Mouse (Mus musculus): ENCODE measurements at regions not wholly inside any gene's neighbourhood (a gene's known extent, or its start where the extent isn't known, plus 50 kb on each side); places are given as distances from the start of the nearest gene placed in this dataset.

DNA sequence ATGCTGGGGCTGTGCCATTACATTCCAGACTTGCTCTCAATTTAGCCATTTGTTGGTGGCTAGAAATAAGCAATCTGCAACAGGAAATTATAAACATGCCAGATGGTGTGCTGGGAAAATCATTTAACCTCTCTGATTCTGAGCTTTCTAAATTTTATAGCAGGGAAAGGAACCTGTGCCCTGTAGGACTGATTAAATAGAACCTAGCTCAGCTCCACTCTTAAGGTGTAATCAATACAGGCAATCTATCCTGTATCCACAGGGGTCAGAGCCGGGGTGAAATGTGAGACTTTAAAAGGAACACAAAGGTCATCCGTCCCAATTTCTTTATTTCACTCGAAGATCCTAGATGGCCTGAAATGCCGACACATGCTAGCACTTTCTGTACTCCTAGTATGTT lies 596.4 kb upstream of the Fbxo33 start:
- Histone ChIP-seq H3K4me3 (no peak overlapping the region), H3K36me3 (ENCODE audit: control insufficient read depth, insufficient read depth) (no peaks in the 10 kb centered on the region), H3K4me2 (ENCODE audit: low read depth) (no peak overlapping the region), H3K27me3 (ENCODE audit: control insufficient read depth, insufficient read depth, insufficient read length) (no peaks in the 10 kb centered on the region), H3K79me2 (ENCODE audit: control insufficient read depth, insufficient read depth) (no peaks in the 10 kb centered on the region), H3ac (ENCODE audit: control insufficient read depth, insufficient read length) (no peak overlapping the region)
- TF ChIP-seq E2F4 (IDR thresholded peaks at IDR 0.05; ENCODE audit: insufficient read depth) (no peak), TCF3 (IDR thresholded peaks at IDR 0.05; ENCODE audit: insufficient read length, low read depth) (no peak), TCF12 (IDR thresholded peaks at IDR 0.05; ENCODE audit: insufficient read depth, poor library complexity, severe bottlenecking) (no peak), POLR2AphosphoS2 (IDR thresholded peaks at IDR 0.05; ENCODE audit: insufficient read length, low read depth) (no peak), POLR2A (IDR thresholded peaks at IDR 0.05; ENCODE audit: insufficient read length, low read depth) (no peak), MYOD1 (IDR thresholded peaks at IDR 0.05; ENCODE audit: control insufficient read depth in 1 of 3, insufficient read length in 2 of 3, low read depth in 2 of 3) (no peak), REST (IDR thresholded peaks at IDR 0.05; ENCODE audit: insufficient read depth, insufficient read length) (no peak), MYOG (IDR thresholded peaks at IDR 0.05; ENCODE audit: control insufficient read depth in 1 of 3, insufficient read depth in 1 of 3, insufficient read length in 2 of 3, low read depth in 2 of 3) (no peak), USF1 (IDR thresholded peaks at IDR 0.05; ENCODE audit: low read depth) (no peak), CEBPB (IDR thresholded peaks at IDR 0.05; ENCODE audit: insufficient read depth, poor library complexity, severe bottlenecking) (no peak), SRF (IDR thresholded peaks at IDR 0.05; ENCODE audit: control insufficient read depth, insufficient read length, low read depth) (no peak), MAX (IDR thresholded peaks at IDR 0.05; ENCODE audit: low read depth) (no peak)

DNA sequence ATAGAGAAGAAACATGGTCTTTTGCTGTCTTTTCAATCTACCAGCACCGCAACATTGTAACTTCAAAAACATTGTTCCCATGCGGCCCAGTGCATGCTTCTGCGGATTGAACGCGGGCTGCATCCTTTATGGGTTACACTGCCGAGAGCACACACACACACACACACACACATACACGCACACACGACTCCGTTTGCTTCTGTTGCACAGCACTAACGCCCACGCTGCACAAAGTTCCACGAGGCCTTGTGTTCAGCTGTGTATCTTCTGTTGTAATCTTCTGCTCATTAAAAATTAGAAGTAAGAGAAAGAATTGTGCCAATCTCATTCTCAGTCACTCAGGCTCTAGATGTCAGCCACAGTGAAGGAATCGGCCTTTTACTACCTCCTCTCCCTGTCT lies 594.8 kb upstream of the Fbxo33 start:
- H3K79me2 ChIP-seq (ENCODE audit: control insufficient read depth, insufficient read depth), result no peaks in the 10 kb centered on the region
- no peak overlapping the region for H3K4me2 ChIP-seq (ENCODE audit: low read depth)
- no peaks in the 10 kb centered on the region for H3K27me3 ChIP-seq (ENCODE audit: control insufficient read depth, insufficient read depth, insufficient read length)
- no peaks in the 10 kb centered on the region for H3K36me3 ChIP-seq (ENCODE audit: control insufficient read depth, insufficient read depth)
- H3ac ChIP-seq (ENCODE audit: control insufficient read depth, insufficient read length), result no peak overlapping the region
- TF ChIP-seq REST (IDR thresholded peaks at IDR 0.05; ENCODE audit: insufficient read depth, insufficient read length), result no peak
- TF ChIP-seq MAX (IDR thresholded peaks at IDR 0.05; ENCODE audit: low read depth), result no peak
- TF ChIP-seq POLR2AphosphoS2 (IDR thresholded peaks at IDR 0.05; ENCODE audit: insufficient read length, low read depth), result no peak
- TF ChIP-seq SRF (IDR thresholded peaks at IDR 0.05; ENCODE audit: control insufficient read depth, insufficient read length, low read depth), result no peak
- TF ChIP-seq MYOG (IDR thresholded peaks at IDR 0.05; ENCODE audit: control insufficient read depth in 1 of 3, insufficient read depth in 1 of 3, insufficient read length in 2 of 3, low read depth in 2 of 3), result no peak
- no peak for TF ChIP-seq TCF3 (IDR thresholded peaks at IDR 0.05; ENCODE audit: insufficient read length, low read depth)
- no peak for TF ChIP-seq POLR2A (IDR thresholded peaks at IDR 0.05; ENCODE audit: insufficient read length, low read depth)
- no peak for TF ChIP-seq MYOD1 (IDR thresholded peaks at IDR 0.05; ENCODE audit: control insufficient read depth in 1 of 3, insufficient read length in 2 of 3, low read depth in 2 of 3)
- TF ChIP-seq TCF12 (IDR thresholded peaks at IDR 0.05; ENCODE audit: insufficient read depth, poor library complexity, severe bottlenecking), result no peak
- TF ChIP-seq CEBPB (IDR thresholded peaks at IDR 0.05; ENCODE audit: insufficient read depth, poor library complexity, severe bottlenecking), result no peak
- TF ChIP-seq USF1 (IDR thresholded peaks at IDR 0.05; ENCODE audit: low read depth), result no peak
- TF ChIP-seq E2F4 (IDR thresholded peaks at IDR 0.05; ENCODE audit: insufficient read depth), result no peak
- H3K4me3 ChIP-seq, result no peak overlapping the region

DNA sequence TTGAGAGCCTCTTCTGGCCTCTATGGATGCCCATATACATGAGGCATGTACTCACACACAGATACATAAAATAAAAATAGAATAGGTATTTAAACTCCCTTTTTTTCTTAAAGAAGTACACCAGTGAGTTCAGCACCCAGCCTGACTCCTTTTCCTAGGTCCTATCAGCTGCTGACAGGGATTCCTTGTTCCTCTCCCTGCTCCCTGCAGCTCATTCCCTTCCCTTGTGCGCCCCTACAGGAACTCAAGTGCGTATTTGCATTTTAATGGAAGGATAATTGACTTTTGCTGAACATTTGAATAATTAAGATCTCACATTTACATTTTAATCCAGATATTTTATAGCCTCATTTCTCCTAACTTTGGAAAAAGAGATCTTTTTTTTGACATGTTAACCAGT lies 589.7 kb upstream of the Fbxo33 start:
- no peak overlapping the region for H3ac ChIP-seq (ENCODE audit: control insufficient read depth, insufficient read length)
- TF ChIP-seq MAX (IDR thresholded peaks at IDR 0.05; ENCODE audit: low read depth) (no peak), MYOG (IDR thresholded peaks at IDR 0.05; ENCODE audit: control insufficient read depth in 1 of 3, insufficient read depth in 1 of 3, insufficient read length in 2 of 3, low read depth in 2 of 3) (no peak), MYOD1 (IDR thresholded peaks at IDR 0.05; ENCODE audit: control insufficient read depth in 1 of 3, insufficient read length in 2 of 3, low read depth in 2 of 3) (no peak), TCF12 (IDR thresholded peaks at IDR 0.05; ENCODE audit: insufficient read depth, poor library complexity, severe bottlenecking) (no peak), POLR2A (IDR thresholded peaks at IDR 0.05; ENCODE audit: insufficient read length, low read depth) (no peak), USF1 (IDR thresholded peaks at IDR 0.05; ENCODE audit: low read depth) (no peak), POLR2AphosphoS2 (IDR thresholded peaks at IDR 0.05; ENCODE audit: insufficient read length, low read depth) (no peak), CEBPB (IDR thresholded peaks at IDR 0.05; ENCODE audit: insufficient read depth, poor library complexity, severe bottlenecking) (no peak)
- no peaks in the 10 kb centered on the region for H3K79me2 ChIP-seq (ENCODE audit: control insufficient read depth, insufficient read depth)
- no peak overlapping the region for H3K4me2 ChIP-seq (ENCODE audit: low read depth)
- H3K36me3 ChIP-seq (ENCODE audit: control insufficient read depth, insufficient read depth), result no peaks in the 10 kb centered on the region
- H3K4me3 ChIP-seq, result no peak overlapping the region
- H3K27me3 ChIP-seq (ENCODE audit: control insufficient read depth, insufficient read depth, insufficient read length), result no peaks in the 10 kb centered on the region

DNA sequence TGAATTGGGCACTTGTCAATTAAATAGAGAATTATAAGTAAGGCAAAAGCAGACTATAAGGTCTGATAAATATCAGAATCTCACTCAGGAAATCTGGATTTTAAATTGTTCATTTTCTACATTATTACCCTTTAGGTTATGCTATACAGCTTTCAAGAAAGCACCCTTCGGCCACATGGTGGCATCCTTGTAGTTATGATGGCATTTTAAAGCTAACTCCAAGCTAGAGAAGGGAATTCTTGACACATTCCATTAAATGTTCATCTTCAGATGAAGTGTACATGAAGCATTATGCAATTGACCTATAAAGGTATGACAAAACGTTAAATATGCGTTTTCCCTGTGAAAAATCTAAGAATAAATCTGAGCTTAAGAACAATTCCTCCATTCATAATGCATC lies 578.5 kb upstream of the Fbxo33 start:
- Histone ChIP-seq H3K27me3 (ENCODE audit: control insufficient read depth, insufficient read depth, insufficient read length) (no peaks in the 10 kb centered on the region), H3K36me3 (ENCODE audit: control insufficient read depth, insufficient read depth) (no peaks in the 10 kb centered on the region), H3K4me2 (ENCODE audit: low read depth) (no peak overlapping the region), H3K4me3 (no peak overlapping the region), H3ac (ENCODE audit: control insufficient read depth, insufficient read length) (no peak overlapping the region), H3K79me2 (ENCODE audit: control insufficient read depth, insufficient read depth) (no peaks in the 10 kb centered on the region)
- TF ChIP-seq TCF12 (IDR thresholded peaks at IDR 0.05; ENCODE audit: insufficient read depth, poor library complexity, severe bottlenecking), result no peak
- TF ChIP-seq MYOD1 (IDR thresholded peaks at IDR 0.05; ENCODE audit: control insufficient read depth in 1 of 3, insufficient read length in 2 of 3, low read depth in 2 of 3), result no peak
- TF ChIP-seq E2F4 (IDR thresholded peaks at IDR 0.05; ENCODE audit: insufficient read depth), result no peak
- TF ChIP-seq MAX (IDR thresholded peaks at IDR 0.05; ENCODE audit: low read depth), result no peak
- no peak for TF ChIP-seq USF1 (IDR thresholded peaks at IDR 0.05; ENCODE audit: low read depth)
- TF ChIP-seq SRF (IDR thresholded peaks at IDR 0.05; ENCODE audit: control insufficient read depth, insufficient read length, low read depth), result no peak
- no peak for TF ChIP-seq REST (IDR thresholded peaks at IDR 0.05; ENCODE audit: insufficient read depth, insufficient read length)
- no peak for TF ChIP-seq POLR2AphosphoS2 (IDR thresholded peaks at IDR 0.05; ENCODE audit: insufficient read length, low read depth)
- TF ChIP-seq TCF3 (IDR thresholded peaks at IDR 0.05; ENCODE audit: insufficient read length, low read depth), result no peak
- no peak for TF ChIP-seq CEBPB (IDR thresholded peaks at IDR 0.05; ENCODE audit: insufficient read depth, poor library complexity, severe bottlenecking)
- TF ChIP-seq MYOG (IDR thresholded peaks at IDR 0.05; ENCODE audit: control insufficient read depth in 1 of 3, insufficient read depth in 1 of 3, insufficient read length in 2 of 3, low read depth in 2 of 3), result no peak
- TF ChIP-seq POLR2A (IDR thresholded peaks at IDR 0.05; ENCODE audit: insufficient read length, low read depth), result no peak

Measured in myocyte (in vitro differentiated cells).